Mouse (Mus musculus) limb, embryonic 14.5 days (tissue): Measurements from ENCODE around the gene Cyp2s1. TPM values are rescaled to one million over a fixed set of nuclear protein-coding genes. Genes with fewer than 3 reads are reported as not detected.

Experiments used
- ATAC-seq: fragments of 200-750 bp; cut with Nextera tagmentation; 2 replicates; pipeline ENCODE4 v1.8.0; 2017; ENCODE audit warnings: low read depth, moderate number of reproducible peaks, moderate TSS enrichment; ENCODE audit not compliant: low FRiP score
- DNase-seq: peaks from one replicate; pipeline ENCODE4 v3.0.0-alpha.2; 2015; ENCODE audit warnings: low spot score
- H3K27ac ChIP-seq: fragments of 300-500 bp; sonication (generic); replicated peaks from 2 replicates; pipeline ENCODE4 v1.5.1; 2014; ENCODE audit warnings: low read depth, mild to moderate bottlenecking, low read length, moderate library complexity, mixed read lengths
- H3K27me3 ChIP-seq: fragments of 300-500 bp; sonication (generic); 2 replicates; pipeline ENCODE4 v1.6.1; 2014; ENCODE audit warnings: low read length, mixed read lengths; ENCODE audit not compliant: control insufficient read depth, insufficient read depth
- H3K36me3 ChIP-seq: fragments of 300-500 bp; sonication (generic); 2 replicates; pipeline ENCODE4 v1.6.1; 2014; ENCODE audit warnings: mild to moderate bottlenecking, low read length, moderate library complexity, mixed read lengths; ENCODE audit not compliant: control insufficient read depth, insufficient read depth
- H3K4me1 ChIP-seq: fragments of 300-500 bp; sonication (generic); 2 replicates; pipeline ENCODE4 v1.6.1; 2014; ENCODE audit warnings: antibody characterized with exemption, low read length, mixed read lengths; ENCODE audit not compliant: control insufficient read depth, insufficient read depth
- H3K4me2 ChIP-seq: fragments of 300-500 bp; sonication (generic); replicated peaks from 2 replicates; pipeline ENCODE4 v1.6.1; 2014; ENCODE audit warnings: low read depth, mild to moderate bottlenecking, low read length, moderate library complexity; ENCODE audit not compliant: severe bottlenecking
- H3K4me3 ChIP-seq: fragments of 300-500 bp; sonication (generic); replicated peaks from 2 replicates; pipeline ENCODE4 v1.5.1; 2014; ENCODE audit warnings: low read length
- H3K9ac ChIP-seq: fragments of 300-500 bp; sonication (generic); 2 replicates; pipeline ENCODE4 v1.6.1; 2014; ENCODE audit warnings: mild to moderate bottlenecking, low read depth, low read length, moderate library complexity; ENCODE audit not compliant: severe bottlenecking
- H3K9me3 ChIP-seq: fragments of 300-500 bp; sonication (generic); 2 replicates; pipeline ENCODE4 v1.6.1; 2016; ENCODE audit warnings: low read length; ENCODE audit not compliant: control insufficient read depth
- POLR2A ChIP-seq: fragments of 200-500 bp; IDR thresholded peaks from 2 replicates; pipeline ENCODE4 v1.8.0; 2012; ENCODE audit warnings: inconsistent platforms, mild to moderate bottlenecking, moderate library complexity, borderline replicate concordance; ENCODE audit not compliant: insufficient read depth, insufficient read length; ENCODE audit errors: extremely low read depth
- WGBS: fragments of 180-500 bp; shearing (Covaris S2); extraction: QIAGEN DNeasy Blood & Tissue Kit; methylation state at CpG from one replicate; pipeline ENCODE4 v1.1.7; 2014; 5-methylcytosine and 5-hydroxymethylcytosine counted together
- polyA plus RNA-seq, 2 experiments: library from polyadenylated mRNA; depleted of rRNA in 1 of 2; stranded (reverse) in 1 of 2; unstranded in 1 of 2; fragments of >200 nt; fragmentation: Nextera tagmentation in 1 of 2; extraction: Ambion mirVana in 1 of 2; gene quantifications; 2 replicates each; pipeline versions ENCODE4 v1.2.1 to v1.2.3; 2012 to 2014

The Cyp2s1 gene
- polyA plus RNA-seq, 2 experiments = 1.6 to 2.6 TPM

GRCm38 (mm10) chr7:25768229-25768628 lies 48.5 kb downstream of the Cyp2s1 start:
- Histone ChIP-seq H3K9ac (no peak overlapping the region), H3K27ac (no peak overlapping the region), H3K4me2 (no peak overlapping the region), H3K4me3 (no peak overlapping the region), H3K9me3 (no peaks in the 10 kb centered on the region), H3K36me3 (peaks cover 87% of the 10 kb centered on the region), H3K27me3 (no peaks in the 10 kb centered on the region), H3K4me1 (no peaks in the 10 kb centered on the region)
- WGBS = 88% methylated on average over 5 of the region's 5 CpGs
- ATAC-seq = no peak
- no peak for TF ChIP-seq POLR2A
- no peak for DNase-seq

GRCm38 (mm10) chr7:25766108-25766507 lies 50.6 kb downstream of the Cyp2s1 start:
- Histone ChIP-seq H3K27ac (no peak overlapping the region), H3K9ac (no peak overlapping the region), H3K36me3 (peaks cover 92% of the 10 kb centered on the region), H3K4me2 (no peak overlapping the region), H3K9me3 (no peaks in the 10 kb centered on the region), H3K4me1 (no peaks in the 10 kb centered on the region), H3K4me3 (no peak overlapping the region), H3K27me3 (no peaks in the 10 kb centered on the region)
- no peak for DNase-seq
- no peak for TF ChIP-seq POLR2A
- ATAC-seq = no peak
- whole genome bisulfite sequencing = 91% methylated on average over 6 of the region's 6 CpGs

GRCm38 (mm10) chr7:25764221-25764620 lies 52.5 kb downstream of the Cyp2s1 start:
- H3K27ac ChIP-seq = 0 out of 2 replicates have a peak overlapping the region, but pooled peaks have one; percentile 13
- no peak overlapping the region for H3K9ac ChIP-seq
- H3K36me3 ChIP-seq = peaks cover 89% of the 10 kb centered on the region
- H3K27me3 ChIP-seq = no peaks in the 10 kb centered on the region
- 56% methylated on average over 5 of the region's 5 CpGs for WGBS
- H3K4me2 ChIP-seq = no peak overlapping the region
- no peak for TF ChIP-seq POLR2A
- no peak overlapping the region for H3K4me3 ChIP-seq
- no peaks in the 10 kb centered on the region for H3K4me1 ChIP-seq
- no peak for ATAC-seq
- no peak for DNase-seq
- H3K9me3 ChIP-seq = no peaks in the 10 kb centered on the region

- no peak overlapping the region for H3K4me3 ChIP-seq
- no peak for DNase-seq
- no peaks in the 10 kb centered on the region for H3K9me3 ChIP-seq
- no peak for TF ChIP-seq POLR2A
- 60% methylated on average over 11 of the region's 11 CpGs for WGBS
- H3K36me3 ChIP-seq = peaks cover 89% of the 10 kb centered on the region
- H3K9ac ChIP-seq = no peak overlapping the region
- no peaks in the 10 kb centered on the region for H3K27me3 ChIP-seq
- H3K4me2 ChIP-seq = no peak overlapping the region
- no peaks in the 10 kb centered on the region for H3K4me1 ChIP-seq
- H3K27ac ChIP-seq = 0 out of 2 replicates have a peak overlapping the region, but pooled peaks have one; percentile 13
- ATAC-seq = no peak
Observed at GRCm38 (mm10) chr7:25763678-25764077, 53.0 kb downstream of the Cyp2s1 start.

- Histone ChIP-seq H3K36me3 (peaks cover 73% of the 10 kb centered on the region), H3K9ac (no peak overlapping the region), H3K4me3 (no peak overlapping the region), H3K4me1 (no peaks in the 10 kb centered on the region), H3K27me3 (no peaks in the 10 kb centered on the region), H3K4me2 (no peak overlapping the region), H3K27ac (no peak overlapping the region), H3K9me3 (no peaks in the 10 kb centered on the region)
- ATAC-seq = no peak
- 88% methylated on average over 10 of the region's 10 CpGs for WGBS
- DNase-seq = no peak
- TF ChIP-seq POLR2A = no peak
Observed at GRCm38 (mm10) chr7:25761354-25761753, 55.4 kb downstream of the Cyp2s1 start.

- 0% methylated on average over 18 of the region's 18 CpGs for WGBS
- peak; percentile 93 for DNase-seq
- Histone ChIP-seq H3K36me3 (peaks cover 40% of the 10 kb centered on the region), H3K27ac (peak overlapping the region; percentile 97), H3K4me2 (peak overlapping the region; percentile 96), H3K9me3 (no peaks in the 10 kb centered on the region), H3K4me1 (peaks cover 13% of the 10 kb centered on the region), H3K9ac (peak overlapping the region; percentile 47), H3K27me3 (no peaks in the 10 kb centered on the region), H3K4me3 (peak overlapping the region; percentile 98)
- peak; percentile 16 for ATAC-seq
- peak; percentile 44; the same call in 1 of the 2 replicates for TF ChIP-seq POLR2A
Observed at GRCm38 (mm10) chr7:25756011-25756410, 60.7 kb downstream of the Cyp2s1 start.
